Mouse (Mus musculus) layer of hippocampus, postnatal 36 days (tissue): Measurements from ENCODE around the gene Ddit4. TPM values are rescaled to one million over a fixed set of nuclear protein-coding genes. Genes with fewer than 3 reads are reported as not detected.

Experiments
- DNase-seq, 2 experiments: peaks; one replicate each; pipeline ENCODE4 v3.0.0; 2022
- total RNA-seq, 2 experiments: library from RNA; stranded (reverse); gene quantifications; 2 replicates each; pipeline ENCODE4 v1.2.3; 2021

Gene Ddit4
- total RNA-seq, 2 experiments from 2014 or later: 89.5 to 96.2 TPM

GRCm38 (mm10) chr10:59916649-59917048 lies 35.0 kb downstream of the Ddit4 start:
- DNase-seq: no peak

- no peak for DNase-seq
Measured at GRCm38 (mm10) chr10:59916159-59916558, 35.5 kb downstream of the Ddit4 start.

- DNase-seq: no peak
Measured at GRCm38 (mm10) chr10:59915196-59915962, 36.3 kb downstream of the Ddit4 start.

GRCm38 (mm10) chr10:59911561-59912198 lies 40.0 kb downstream of the Ddit4 start:
- DNase-seq: no peak

- no peak for DNase-seq
Measured at GRCm38 (mm10) chr10:59911091-59911490, 40.5 kb downstream of the Ddit4 start.

- no peak for DNase-seq
Measured at GRCm38 (mm10) chr10:59909357-59909847, 42.2 kb downstream of the Ddit4 start.

GRCm38 (mm10) chr10:59908776-59909315 lies 42.8 kb downstream of the Ddit4 start:
- no peak for DNase-seq

GRCm38 (mm10) chr10:59907695-59908299 lies 43.8 kb downstream of the Ddit4 start:
- no peak for DNase-seq

GRCm38 (mm10) chr10:59907080-59907609 lies 44.5 kb downstream of the Ddit4 start:
- no peak for DNase-seq

- DNase-seq: no peak
Measured at GRCm38 (mm10) chr10:59903170-59903569, 48.5 kb downstream of the Ddit4 start.

GRCm38 (mm10) chr10:59902606-59902990 lies 49.0 kb downstream of the Ddit4 start:
- DNase-seq: no peak

GRCm38 (mm10) chr10:59901986-59902605 lies 49.5 kb downstream of the Ddit4 start:
- DNase-seq: no peak

GRCm38 (mm10) chr10:59901463-59901862 lies 50.2 kb downstream of the Ddit4 start:
- no peak for DNase-seq

- DNase-seq: no peak
Measured at GRCm38 (mm10) chr10:59900939-59901338, 50.7 kb downstream of the Ddit4 start.

GRCm38 (mm10) chr10:59900174-59900435 lies 51.5 kb downstream of the Ddit4 start:
- DNase-seq: no peak

Other genes starting within 250 kb of the Ddit4 start
- gene Micu1, start 249.4 kb downstream of the Ddit4 start, total RNA-seq: 100 to 1,000 TPM in 1 of 2 experiments, 10 to 100 TPM in 1; 98.3 to 109 TPM
- gene Dnajb12, start 72.3 kb downstream of the Ddit4 start, total RNA-seq: 10 to 100 TPM; 48.0 to 48.3 TPM
- gene Ascc1, start 51.0 kb upstream of the Ddit4 start, total RNA-seq: 10 to 100 TPM; 14.3 to 18.1 TPM
- 10 to 100 TPM; 69.8 to 71.1 TPM for gene Anapc16, start 51.3 kb upstream of the Ddit4 start, total RNA-seq
- gene Spock2, start 154.4 kb upstream of the Ddit4 start, total RNA-seq: 100 to 1,000 TPM; 493 to 502 TPM